Mouse (Mus musculus): Measurements from ENCODE around the gene Sucnr1. TPM values are rescaled to one million over a fixed set of nuclear protein-coding genes. Genes with fewer than 3 reads are reported as not detected.
A peak's percentile ranks its signal among the peaks of the same experiment; 100 is the strongest.

The Sucnr1 gene
- polyA plus RNA-seq (2016; fragmentation: Nextera tagmentation; extraction: Ambion mirVana): 0.24 TPM in 1 of 2 replicates, not detected in the other

- Histone ChIP-seq H3K27ac (replicated peaks) (peak within 1 kb of the TSS; percentile 35; the same call in 1 of the 2 replicates), H3K4me3 (no peak within 1 kb of the TSS), H3K4me1 (0 out of 2 replicates have a peak, but pooled peaks cover 7% of the 10 kb centered on the region), H3K9me3 (no peaks in the 10 kb centered on the region), H3K4me2 (replicated peaks) (no peak within 1 kb of the TSS), H3K9ac (replicated peaks) (no peak within 1 kb of the TSS), H3K27me3 (no peaks in the 10 kb centered on the region), H3K36me3 (no peaks in the 10 kb centered on the region)
- 41% methylated on average over 4 of the region's 4 CpGs for WGBS
- ATAC-seq (ENCODE audit: low FRiP score, low read depth): peak; percentile 86
Observed at GRCm38 (mm10) chr3:60081648-60082047, at the start of gene Sucnr1. TSS of gene Sucnr1 (plus strand) at chr3:60081869.

GRCm38 (mm10) chr3:60046221-60046913 lies 35.3 kb upstream of the Sucnr1 start:
- H3K27me3 ChIP-seq: no peaks in the 10 kb centered on the region
- no peak overlapping the region for H3K27ac ChIP-seq (replicated peaks)
- H3K4me1 ChIP-seq: no peaks in the 10 kb centered on the region
- H3K36me3 ChIP-seq: no peaks in the 10 kb centered on the region
- H3K4me3 ChIP-seq: no peak overlapping the region
- H3K9me3 ChIP-seq: no peaks in the 10 kb centered on the region
- WGBS: 87% methylated on average over 3 of the region's 3 CpGs
- no peak overlapping the region for H3K4me2 ChIP-seq (replicated peaks)
- no peak for ATAC-seq (ENCODE audit: low FRiP score, low read depth)
- H3K9ac ChIP-seq (replicated peaks): no peak overlapping the region

GRCm38 (mm10) chr3:60053231-60053927 lies 28.3 kb upstream of the Sucnr1 start:
- H3K4me1 ChIP-seq: no peaks in the 10 kb centered on the region
- no peaks in the 10 kb centered on the region for H3K27me3 ChIP-seq
- no peaks in the 10 kb centered on the region for H3K36me3 ChIP-seq
- H3K27ac ChIP-seq (replicated peaks): no peak overlapping the region
- ATAC-seq (ENCODE audit: low FRiP score, low read depth): no peak
- H3K4me2 ChIP-seq (replicated peaks): no peak overlapping the region
- WGBS: 84% methylated on average over 3 of the region's 3 CpGs
- H3K4me3 ChIP-seq: no peak overlapping the region
- no peak overlapping the region for H3K9ac ChIP-seq (replicated peaks)
- no peaks in the 10 kb centered on the region for H3K9me3 ChIP-seq

- 91% methylated on average over 2 of the region's 2 CpGs for WGBS
- Histone ChIP-seq H3K4me1 (no peaks in the 10 kb centered on the region), H3K27ac (replicated peaks) (no peak overlapping the region), H3K27me3 (no peaks in the 10 kb centered on the region), H3K4me2 (replicated peaks) (no peak overlapping the region), H3K36me3 (no peaks in the 10 kb centered on the region), H3K9me3 (no peaks in the 10 kb centered on the region), H3K9ac (replicated peaks) (no peak overlapping the region), H3K4me3 (no peak overlapping the region)
- no peak for ATAC-seq (ENCODE audit: low FRiP score, low read depth)
Observed at GRCm38 (mm10) chr3:60053931-60054330, 27.7 kb upstream of the Sucnr1 start.

- Histone ChIP-seq H3K9me3 (no peaks in the 10 kb centered on the region), H3K27ac (replicated peaks) (no peak overlapping the region), H3K4me1 (no peaks in the 10 kb centered on the region), H3K36me3 (no peaks in the 10 kb centered on the region), H3K9ac (replicated peaks) (no peak overlapping the region), H3K4me2 (replicated peaks) (no peak overlapping the region), H3K4me3 (no peak overlapping the region), H3K27me3 (no peaks in the 10 kb centered on the region)
- 34% methylated on average over 3 of the region's 3 CpGs for WGBS
- no peak for ATAC-seq (ENCODE audit: low FRiP score, low read depth)
Observed at GRCm38 (mm10) chr3:60056451-60056850, 25.2 kb upstream of the Sucnr1 start.

- Histone ChIP-seq H3K4me1 (no peaks in the 10 kb centered on the region), H3K27ac (replicated peaks) (no peak overlapping the region), H3K9me3 (no peaks in the 10 kb centered on the region), H3K4me2 (replicated peaks) (no peak overlapping the region), H3K27me3 (no peaks in the 10 kb centered on the region), H3K36me3 (no peaks in the 10 kb centered on the region), H3K4me3 (no peak overlapping the region), H3K9ac (replicated peaks) (no peak overlapping the region)
- WGBS: 82% methylated on average over 2 of the region's 2 CpGs
- ATAC-seq (ENCODE audit: low FRiP score, low read depth): no peak
Observed at GRCm38 (mm10) chr3:60057070-60057808, 24.4 kb upstream of the Sucnr1 start.

- Histone ChIP-seq H3K4me1 (no peaks in the 10 kb centered on the region), H3K27me3 (no peaks in the 10 kb centered on the region), H3K4me3 (no peak overlapping the region), H3K4me2 (replicated peaks) (no peak overlapping the region), H3K27ac (replicated peaks) (no peak overlapping the region), H3K9ac (replicated peaks) (no peak overlapping the region), H3K9me3 (no peaks in the 10 kb centered on the region), H3K36me3 (no peaks in the 10 kb centered on the region)
- no peak for ATAC-seq (ENCODE audit: low FRiP score, low read depth)
- 89% methylated on average over 1 of the region's 1 CpGs for whole genome bisulfite sequencing
Observed at GRCm38 (mm10) chr3:60057809-60058082, 23.9 kb upstream of the Sucnr1 start.

GRCm38 (mm10) chr3:60078883-60079415 lies 2.7 kb upstream of the Sucnr1 start:
- Histone ChIP-seq H3K27me3 (no peaks in the 10 kb centered on the region), H3K9me3 (no peaks in the 10 kb centered on the region), H3K36me3 (no peaks in the 10 kb centered on the region), H3K4me1 (0 out of 2 replicates have a peak, but pooled peaks cover 7% of the 10 kb centered on the region), H3K9ac (replicated peaks) (no peak overlapping the region), H3K27ac (replicated peaks) (no peak overlapping the region), H3K4me2 (replicated peaks) (no peak overlapping the region), H3K4me3 (no peak overlapping the region)
- ATAC-seq (ENCODE audit: low FRiP score, low read depth): no peak
- WGBS: 80% methylated on average over 1 of the region's 1 CpGs

GRCm38 (mm10) chr3:60080572-60080971 lies 1.1 kb upstream of the Sucnr1 start:
- no peak overlapping the region for H3K4me3 ChIP-seq
- no peaks in the 10 kb centered on the region for H3K9me3 ChIP-seq
- WGBS: 79% methylated on average over 4 of the region's 4 CpGs
- no peak for ATAC-seq (ENCODE audit: low FRiP score, low read depth)
- H3K4me2 ChIP-seq (replicated peaks): no peak overlapping the region
- no peaks in the 10 kb centered on the region for H3K36me3 ChIP-seq
- H3K27me3 ChIP-seq: no peaks in the 10 kb centered on the region
- no peak overlapping the region for H3K27ac ChIP-seq (replicated peaks)
- no peak overlapping the region for H3K9ac ChIP-seq (replicated peaks)
- 0 out of 2 replicates have a peak, but pooled peaks cover 7% of the 10 kb centered on the region for H3K4me1 ChIP-seq

- 93% methylated on average over 3 of the region's 3 CpGs for WGBS
- Histone ChIP-seq H3K27me3 (no peaks in the 10 kb centered on the region), H3K9me3 (no peaks in the 10 kb centered on the region), H3K27ac (replicated peaks) (no peak overlapping the region), H3K4me1 (0 out of 2 replicates have a peak, but pooled peaks cover 7% of the 10 kb centered on the region), H3K4me3 (no peak overlapping the region), H3K4me2 (replicated peaks) (no peak overlapping the region), H3K9ac (replicated peaks) (no peak overlapping the region), H3K36me3 (no peaks in the 10 kb centered on the region)
- no peak for ATAC-seq (ENCODE audit: low FRiP score, low read depth)
Observed at GRCm38 (mm10) chr3:60082746-60083145, 1.1 kb downstream of the Sucnr1 start.

GRCm38 (mm10) chr3:60085729-60086128 lies 4.1 kb downstream of the Sucnr1 start:
- 93% methylated on average over 2 of the region's 2 CpGs for WGBS
- Histone ChIP-seq H3K4me2 (replicated peaks) (no peak overlapping the region), H3K36me3 (no peaks in the 10 kb centered on the region), H3K27ac (replicated peaks) (no peak overlapping the region), H3K27me3 (no peaks in the 10 kb centered on the region), H3K9ac (replicated peaks) (no peak overlapping the region), H3K9me3 (no peaks in the 10 kb centered on the region), H3K4me1 (0 out of 2 replicates have a peak, but pooled peaks cover 7% of the 10 kb centered on the region), H3K4me3 (no peak overlapping the region)
- ATAC-seq (ENCODE audit: low FRiP score, low read depth): no peak

GRCm38 (mm10) chr3:60091321-60091720 lies 9.7 kb downstream of the Sucnr1 start:
- H3K36me3 ChIP-seq: no peaks in the 10 kb centered on the region
- H3K4me1 ChIP-seq: no peaks in the 10 kb centered on the region
- no peaks in the 10 kb centered on the region for H3K27me3 ChIP-seq
- H3K4me3 ChIP-seq: no peak overlapping the region
- no peak overlapping the region for H3K9ac ChIP-seq (replicated peaks)
- no peak overlapping the region for H3K27ac ChIP-seq (replicated peaks)
- no peak for ATAC-seq (ENCODE audit: low FRiP score, low read depth)
- 87% methylated on average over 8 of the region's 8 CpGs for WGBS
- no peak overlapping the region for H3K4me2 ChIP-seq (replicated peaks)
- no peaks in the 10 kb centered on the region for H3K9me3 ChIP-seq
